Mouse (Mus musculus) left cerebral cortex, postnatal 36 days (tissue): ENCODE results near the gene Lmod2. TPM values are rescaled to one million over a fixed set of nuclear protein-coding genes. Genes with fewer than 3 reads are reported as not detected.

ENCODE experiments used
- DNase-seq, 2 experiments: peaks; one replicate each; pipeline ENCODE4 v3.0.0; 2021 to 2022; ENCODE audit warnings: low spot score in 2 of 2, mixed read lengths in 1 of 2
- intact Hi-C: fragments of 180-260 bp; cut with DNase I; formaldehyde crosslinking; loops from one replicate; pipeline ENCODE4 v1.15.1; 2025
- total RNA-seq, 2 experiments: library from RNA; stranded (reverse); gene quantifications; 2 replicates each; pipeline ENCODE4 v1.2.3; 2021

Lmod2 gene
- total RNA-seq, 2 experiments from 2014 or later, result not detected

DNA sequence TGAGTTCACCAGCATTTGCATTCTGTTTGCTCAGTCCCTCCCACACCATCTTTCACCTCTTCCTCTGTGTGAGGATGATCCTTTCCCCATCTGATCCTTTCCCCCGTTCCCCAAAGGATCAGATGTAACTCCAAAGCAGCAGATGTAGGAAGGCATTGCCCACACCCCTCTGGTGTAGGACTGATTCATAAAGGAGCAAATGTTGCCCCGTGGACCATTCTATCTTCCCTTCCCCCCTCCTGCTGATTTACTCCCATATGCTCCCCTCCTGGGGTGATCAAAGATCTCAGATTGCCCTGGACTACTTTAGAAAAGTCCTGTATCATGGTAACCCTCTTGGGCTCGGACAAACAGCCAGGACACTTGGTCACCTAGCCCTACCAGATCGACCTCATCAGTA, 3.2 kb downstream of the Lmod2 start:
- intact Hi-C loops, result no loop called here
- no peak for DNase-seq

DNA sequence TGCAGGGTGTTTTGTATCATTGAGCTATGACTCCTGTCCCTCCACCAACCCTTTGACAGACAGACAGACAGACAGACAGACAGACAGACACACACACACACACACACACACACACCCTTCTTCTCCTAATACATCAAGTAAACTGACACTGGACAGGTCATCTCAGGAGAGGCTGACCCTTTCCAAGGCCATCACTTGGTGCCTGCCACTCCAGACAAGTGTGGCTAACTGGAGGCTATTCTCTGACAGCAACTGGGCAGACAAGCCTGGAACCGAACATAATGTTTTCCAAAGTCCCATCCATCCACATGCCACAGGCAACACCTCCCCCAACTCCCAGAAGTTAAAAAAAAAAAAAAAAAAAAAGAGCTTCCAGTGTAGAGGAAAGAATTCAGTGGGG, 4.1 kb downstream of the Lmod2 start:
- intact Hi-C loops, result no loop called here
- no peak for DNase-seq

DNA sequence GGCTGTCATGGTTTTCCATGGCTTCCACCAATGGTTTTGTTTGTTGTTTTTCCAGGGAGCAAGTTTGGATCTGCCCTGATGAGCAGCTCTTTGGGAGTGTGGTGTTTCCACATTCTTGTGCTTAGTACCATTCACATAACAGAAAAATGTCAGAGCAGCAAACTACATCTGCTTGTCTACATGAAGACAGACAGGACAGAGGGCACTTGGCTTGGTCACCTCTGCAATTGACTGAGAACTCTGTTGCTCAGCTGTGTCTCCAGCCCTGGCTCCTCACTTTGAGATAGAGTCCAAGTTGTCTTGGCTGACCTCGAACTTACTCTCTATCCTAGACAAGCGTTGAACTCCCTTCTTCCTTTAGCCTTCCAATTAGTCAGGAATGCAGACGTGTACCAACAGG, 4.8 kb downstream of the Lmod2 start:
- DNase-seq, result no peak
- intact Hi-C loops, result no loop called here

DNA sequence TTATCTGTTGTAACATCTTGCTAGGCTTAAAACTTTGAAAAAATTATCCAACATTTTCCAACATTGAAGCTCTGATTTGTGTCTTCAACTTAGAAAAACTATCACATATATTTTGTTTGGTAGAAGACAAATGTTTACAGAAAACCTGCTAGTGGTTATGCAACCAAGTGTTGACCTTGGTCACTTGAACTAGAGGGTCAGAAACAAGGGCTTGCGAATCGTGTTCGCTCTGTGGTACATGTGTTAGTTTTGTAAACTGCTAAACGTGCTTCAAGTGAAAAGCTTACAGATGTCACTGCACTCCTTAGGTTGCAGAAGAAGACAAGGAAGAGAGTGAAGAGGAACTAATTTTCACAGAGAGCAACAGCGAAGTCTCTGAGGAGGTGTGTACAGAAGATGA, 5.4 kb downstream of the Lmod2 start:
- intact Hi-C loops, result no loop called here
- no peak for DNase-seq

DNA sequence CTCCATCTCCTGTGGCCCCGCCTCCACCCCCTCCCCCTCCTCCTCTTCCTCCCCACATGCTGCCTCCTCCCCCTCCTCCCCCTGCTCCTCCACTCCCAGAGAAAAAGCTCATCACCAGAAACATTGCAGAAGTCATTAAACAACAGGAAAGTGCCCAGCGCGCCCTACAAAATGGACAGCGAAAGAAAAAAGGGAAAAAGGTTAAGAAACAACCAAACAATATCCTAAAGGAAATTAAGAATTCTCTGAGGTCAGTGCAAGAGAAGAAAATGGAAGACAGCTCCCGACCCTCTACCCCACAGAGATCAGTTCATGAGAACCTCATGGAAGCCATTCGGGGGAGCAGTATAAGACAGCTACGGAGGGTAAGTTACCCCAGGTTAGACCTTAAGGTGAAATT, 6.7 kb downstream of the Lmod2 start:
- intact Hi-C loops, result no loop called here
- DNase-seq, result no peak

DNA sequence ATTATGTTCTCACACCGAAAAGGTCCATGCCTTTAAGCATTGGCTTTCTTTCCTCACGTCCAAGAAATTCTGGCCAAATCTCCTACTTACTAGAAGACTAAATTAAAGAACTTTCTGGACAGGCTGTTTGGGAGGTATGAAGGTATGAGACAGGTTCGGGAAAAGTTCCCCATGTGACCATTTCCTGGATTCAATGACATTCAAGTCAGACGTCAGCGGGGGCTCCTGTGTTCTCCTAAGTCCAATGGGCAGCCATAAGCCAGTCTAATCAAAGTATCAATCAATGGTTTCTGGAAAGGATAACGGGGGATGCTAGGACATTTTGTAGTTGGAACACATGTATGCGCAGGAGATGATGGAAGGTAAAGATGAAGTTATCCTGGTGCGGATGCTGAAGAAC, 8.1 kb downstream of the Lmod2 start:
- DNase-seq, result no peak
- intact Hi-C loops, result no loop called here

DNA sequence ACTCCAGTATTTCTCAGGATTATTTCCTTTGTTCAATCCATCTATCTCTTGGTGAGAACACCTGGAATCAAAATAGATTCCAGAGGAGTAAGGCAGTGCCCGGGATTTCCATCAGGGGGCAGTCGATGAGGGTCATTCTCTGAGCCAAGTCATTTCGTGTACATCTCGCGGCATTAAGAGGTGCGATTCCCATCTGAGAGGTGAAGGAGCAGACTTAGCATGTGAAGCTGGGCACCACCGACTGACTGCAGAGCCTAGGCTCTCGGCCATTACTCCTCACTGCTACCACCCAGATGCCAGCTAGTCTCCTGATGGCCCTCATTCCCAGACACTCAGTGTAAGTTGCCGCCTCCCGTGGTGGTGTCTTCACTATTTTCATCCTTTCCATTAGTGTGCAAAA, 8.9 kb downstream of the Lmod2 start:
- DNase-seq, result no peak
- intact Hi-C loops, result no loop called here

DNA sequence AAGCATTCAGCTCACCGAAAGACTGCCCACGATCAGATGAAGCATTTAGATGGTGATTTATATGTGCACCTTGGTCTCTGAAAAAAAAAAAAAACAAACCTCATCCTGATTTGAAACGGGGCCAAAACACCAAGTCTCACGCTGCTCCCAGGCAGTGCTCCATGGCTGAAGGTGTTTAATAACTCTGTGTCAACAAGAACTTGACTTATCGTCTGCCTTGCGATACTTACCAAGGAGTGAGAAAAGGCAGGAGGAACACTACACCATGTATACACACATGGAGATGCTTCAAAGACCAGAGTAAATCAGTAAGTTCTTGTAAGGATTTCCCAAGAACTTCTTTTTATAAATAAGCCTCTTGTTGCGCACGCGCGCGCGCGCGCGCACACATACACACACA, 10.0 kb downstream of the Lmod2 start:
- intact Hi-C loops, result no loop called here
- DNase-seq, result no peak

DNA sequence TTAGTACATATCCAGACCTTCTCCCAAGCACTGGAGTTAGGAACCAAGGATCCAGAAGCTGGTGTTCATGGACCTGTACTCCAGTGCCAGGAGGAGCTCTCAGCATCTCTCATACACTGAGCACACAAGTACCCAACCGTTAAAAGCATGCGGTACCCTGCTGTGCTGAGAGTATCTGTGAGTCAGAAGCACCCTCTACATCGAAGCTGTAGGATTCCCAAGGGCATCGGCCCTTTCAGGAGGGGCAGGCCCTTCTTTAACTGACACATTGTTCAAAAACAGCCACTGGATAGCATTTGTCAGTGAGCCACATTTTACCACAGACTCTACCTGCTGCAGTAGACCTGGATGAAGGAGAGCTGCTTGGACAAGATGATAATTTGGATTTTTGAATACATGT, 10.6 kb downstream of the Lmod2 start:
- no peak for DNase-seq
- intact Hi-C loops, result no loop called here

DNA sequence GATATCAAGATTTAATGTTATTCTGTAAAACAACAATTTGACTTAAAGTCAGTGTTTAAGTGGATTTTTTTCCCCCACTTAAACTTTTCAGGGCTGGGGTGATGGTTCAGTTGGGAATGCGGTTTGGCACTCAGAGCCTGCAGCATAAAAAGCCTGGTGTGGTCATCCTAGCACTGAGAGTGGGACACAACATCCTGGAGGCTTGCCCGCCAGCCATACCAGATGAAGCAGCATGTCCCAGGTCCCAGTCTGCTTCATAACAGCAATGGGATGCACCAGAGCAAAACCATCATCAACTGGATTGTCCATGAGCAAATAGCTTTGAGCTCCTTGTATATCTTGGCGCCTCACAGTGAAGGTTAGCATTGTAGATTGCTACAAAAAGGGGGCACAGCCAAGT, 11.1 kb downstream of the Lmod2 start:
- DNase-seq, result no peak
- intact Hi-C loops, result no loop called here

DNA sequence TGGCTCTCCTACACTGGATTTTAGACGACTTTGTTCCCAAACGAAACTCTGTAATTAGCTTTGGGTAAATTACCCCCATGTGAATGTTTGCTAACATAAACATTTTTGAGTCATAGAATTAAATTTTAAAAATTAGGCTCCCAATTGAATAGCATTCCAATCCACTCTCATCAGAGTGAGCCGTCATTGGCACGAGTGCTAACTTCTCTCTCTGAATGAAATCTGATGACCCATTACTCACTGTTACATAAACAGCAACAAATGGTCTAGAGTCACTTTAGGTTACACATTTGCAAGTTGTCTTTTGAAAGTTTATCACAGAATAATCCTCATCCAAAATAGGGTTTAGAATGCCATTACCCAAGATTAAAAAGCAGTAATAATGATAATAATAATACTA, 12.0 kb downstream of the Lmod2 start:
- DNase-seq, result no peak
- intact Hi-C loops, result no loop called here

DNA sequence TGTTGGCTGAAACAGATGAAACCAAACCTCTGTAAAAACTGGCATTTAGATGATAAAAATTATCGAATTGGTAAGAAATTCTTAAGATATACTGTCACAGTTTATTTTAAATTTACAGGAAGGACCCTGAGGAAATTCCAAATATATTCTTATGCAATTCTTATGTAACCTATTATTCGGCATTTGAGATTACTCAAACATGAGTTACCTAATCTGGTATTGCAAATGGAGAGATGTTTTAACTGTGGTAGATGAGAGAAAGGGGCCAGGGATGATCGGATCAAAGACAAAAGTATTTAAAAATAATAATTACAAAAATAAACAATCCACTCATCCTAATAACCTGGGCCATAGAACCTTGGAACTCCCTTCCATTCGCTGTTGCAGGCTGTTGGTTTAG, 12.8 kb downstream of the Lmod2 start:
- DNase-seq, result no peak
- intact Hi-C loops, result no loop called here

DNA sequence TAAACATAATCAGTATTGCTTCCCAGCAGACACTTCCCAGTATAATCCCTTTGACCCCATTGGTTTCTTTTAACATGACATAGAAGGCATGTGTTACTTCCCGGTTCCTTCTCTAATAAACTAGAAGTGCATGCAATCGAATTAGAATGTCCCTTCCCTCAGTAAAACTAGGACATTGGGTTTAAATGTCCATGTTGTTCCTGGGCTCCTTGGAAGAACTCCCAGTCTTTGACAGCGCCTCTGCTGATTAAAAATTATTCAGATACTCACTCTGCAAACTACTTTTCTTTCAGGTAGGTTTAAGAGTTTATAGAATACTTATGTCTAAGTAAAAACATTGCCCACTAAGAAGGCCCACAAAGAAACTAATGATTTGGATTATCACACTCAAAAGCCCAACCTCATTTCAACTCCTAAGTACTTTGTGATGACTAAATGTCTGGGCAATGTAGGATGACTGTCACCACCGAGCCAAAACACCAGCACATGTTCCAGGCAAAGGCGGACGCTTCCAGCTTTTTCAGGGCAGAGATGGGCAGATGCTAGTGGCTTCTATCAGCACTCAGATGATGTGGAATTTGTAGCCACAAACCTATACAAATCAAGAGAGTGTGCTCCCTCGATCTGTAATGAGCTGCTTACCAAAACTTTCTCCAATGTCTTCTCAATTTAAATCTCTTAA, 14.7 kb downstream of the Lmod2 start:
- intact Hi-C loops, result no loop called here
- no peak for DNase-seq

DNA sequence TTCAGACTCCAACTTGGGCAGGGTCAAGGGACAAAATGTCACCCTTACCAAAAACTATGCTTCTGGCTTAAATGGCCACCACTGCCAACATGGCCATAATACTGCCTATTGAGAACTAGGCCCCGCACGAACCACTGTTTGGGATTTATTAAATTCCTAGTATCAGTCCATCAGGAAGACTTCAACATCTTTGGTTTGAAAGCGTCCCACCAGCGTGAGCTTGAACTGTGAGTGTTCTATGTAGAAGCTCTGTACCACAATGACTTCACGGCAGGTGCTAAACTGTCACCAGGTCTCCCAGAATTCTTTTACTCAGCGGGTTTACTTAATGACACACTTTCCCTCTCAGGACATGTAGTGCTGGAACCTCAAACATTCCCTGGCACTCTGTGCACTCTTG, 15.8 kb downstream of the Lmod2 start:
- intact Hi-C loops, result no loop called here

DNA sequence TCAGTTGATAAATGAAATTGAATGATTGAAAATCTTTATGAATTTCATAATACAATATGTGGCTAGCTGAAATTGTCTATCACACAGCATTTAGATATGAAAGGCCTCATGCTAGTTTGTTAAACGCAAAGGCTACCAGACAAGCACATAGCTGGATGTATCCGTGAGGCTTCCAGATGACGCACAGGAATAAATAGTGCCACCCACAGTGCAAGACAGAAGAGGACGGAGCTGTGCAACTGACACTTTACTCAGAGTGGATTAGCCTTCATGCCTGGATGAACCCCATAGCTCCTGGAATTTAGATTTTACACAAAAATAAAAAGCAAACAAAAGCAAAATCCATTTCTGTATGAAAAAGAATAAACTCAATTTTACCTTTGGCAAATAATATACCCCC, 16.4 kb downstream of the Lmod2 start:
- intact Hi-C loops, result no loop called here
- DNase-seq, result peak in 1 of 2 experiments; percentile 20

More for the DNA sequence above, 15.8 kb downstream of the Lmod2 start:
- no peak for DNase-seq

DNA sequence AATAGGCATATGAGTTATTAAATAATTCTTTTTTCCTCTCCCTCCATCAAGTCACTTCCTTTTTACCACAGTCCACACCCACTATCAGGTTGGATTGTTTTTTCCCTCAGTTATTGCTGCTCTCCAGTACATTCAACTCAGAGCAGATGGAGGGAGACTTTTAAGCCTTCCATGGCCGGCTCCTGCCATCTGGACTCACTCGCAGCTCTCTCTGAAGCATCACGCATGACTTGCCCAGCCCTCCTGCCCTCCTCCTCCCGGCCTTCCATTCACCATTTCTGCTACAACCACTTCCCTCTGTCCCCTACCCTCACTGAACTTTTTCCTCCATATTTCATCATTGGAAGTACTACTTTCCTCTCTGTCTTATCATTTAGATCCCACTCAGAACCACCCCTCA, 19.2 kb downstream of the Lmod2 start:
- intact Hi-C loops, result no loop called here
- DNase-seq, result no peak

DNA sequence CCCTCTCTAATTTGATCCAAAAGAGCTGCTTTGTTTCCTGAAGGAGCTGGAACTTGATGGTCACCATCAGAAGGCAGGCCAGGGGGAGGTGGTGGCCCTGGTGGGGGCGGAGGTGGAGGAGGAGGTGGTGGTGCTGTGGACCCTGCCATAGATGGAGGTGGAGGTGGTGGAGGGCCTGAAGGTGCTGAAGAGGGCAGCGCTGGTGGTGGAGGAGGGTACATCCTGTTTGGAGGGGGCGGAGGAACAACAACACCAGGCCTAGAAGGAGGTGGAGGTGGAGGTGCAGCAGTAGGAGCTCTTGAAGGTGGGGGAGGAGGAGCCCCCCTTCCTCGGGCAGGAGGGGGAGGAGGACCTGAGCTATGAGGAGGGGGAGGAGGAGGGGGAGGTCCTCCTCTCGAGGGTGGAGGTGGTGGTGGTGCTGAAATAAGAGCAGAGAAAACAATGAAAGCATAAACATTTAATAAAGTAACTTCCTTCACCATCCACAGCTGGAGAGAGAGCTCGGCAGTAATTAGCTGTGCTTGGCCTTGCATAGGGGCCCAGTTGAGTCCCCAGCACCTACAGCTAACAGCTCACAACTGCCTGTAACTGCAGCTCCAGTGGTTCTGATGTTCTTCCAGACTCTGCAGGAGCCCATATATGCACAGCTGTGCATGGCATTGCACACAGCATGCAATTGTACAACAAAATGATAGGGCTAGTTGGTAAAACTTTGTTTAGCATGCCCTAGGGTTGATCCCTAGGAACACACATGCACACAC, 21.9 kb downstream of the Lmod2 start:
- no peak for DNase-seq
- intact Hi-C loops, result no loop called here

DNA sequence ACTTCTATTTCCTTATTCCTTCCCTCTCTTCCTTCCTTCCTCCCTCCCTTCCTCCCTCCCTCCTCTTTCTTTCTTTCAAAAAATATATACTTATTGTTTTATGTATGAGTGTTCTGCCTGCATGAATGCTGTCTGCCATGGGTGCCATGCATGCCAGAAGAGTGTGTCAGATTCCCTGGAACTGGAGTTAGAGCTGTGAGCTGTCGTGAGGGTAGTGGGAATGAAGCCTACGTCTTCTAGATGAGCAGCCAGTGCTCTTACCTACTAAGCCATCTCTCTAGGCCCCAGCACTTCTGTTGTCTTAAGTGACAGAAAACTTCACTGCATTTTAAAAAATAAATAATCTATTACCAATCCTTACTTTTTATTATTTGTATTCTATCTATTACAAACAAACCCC, 23.4 kb downstream of the Lmod2 start:
- intact Hi-C loops, result no loop called here
- no peak for DNase-seq

DNA sequence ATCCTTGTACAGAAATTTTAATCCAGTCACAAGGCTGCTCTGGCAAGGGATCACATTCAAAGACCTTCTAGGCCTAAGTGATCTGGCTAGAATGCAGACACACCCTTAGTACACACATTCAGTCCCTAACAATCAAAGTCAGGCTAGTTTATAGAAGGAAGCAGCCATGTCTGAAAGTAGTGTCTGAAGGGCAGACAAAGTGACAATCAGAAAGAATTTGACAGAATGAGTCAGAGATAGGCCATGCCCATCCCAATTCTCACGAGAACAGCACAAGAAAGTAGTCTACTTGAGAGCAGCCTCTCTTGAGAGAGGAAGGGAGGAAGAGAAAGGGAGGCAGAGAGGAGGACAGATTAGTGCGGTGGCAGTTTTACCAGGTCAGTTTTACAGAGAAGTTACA, 24.5 kb downstream of the Lmod2 start:
- intact Hi-C loops, result no loop called here
- DNase-seq, result no peak

DNA sequence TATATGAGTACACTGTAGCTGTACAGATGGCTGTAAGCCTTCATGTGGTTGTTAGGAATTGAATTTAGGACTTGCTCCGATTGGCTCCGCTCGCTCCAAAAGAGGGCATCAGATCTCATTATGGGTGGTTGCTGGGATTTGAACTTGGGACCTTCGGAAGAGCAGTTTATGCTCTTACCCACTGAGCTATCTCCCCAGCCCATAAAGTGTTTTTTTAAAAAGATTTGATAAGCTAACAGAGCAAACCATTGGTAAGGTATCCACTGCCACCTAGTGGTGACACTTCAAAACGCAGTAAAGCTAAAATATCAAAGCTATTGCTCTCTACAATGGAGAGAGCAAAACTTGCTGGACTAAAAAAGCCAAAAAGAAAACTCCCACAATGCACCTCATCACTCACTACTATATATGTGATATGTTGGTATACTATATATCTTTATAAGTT, 30.0 kb downstream of the Lmod2 start:
- intact Hi-C loops, result loop anchor here (1.0 to 5.0 kb wide), 2 partner anchors 35 to 97 kb away; no protein-coding TSS in a partner anchor
- DNase-seq, result no peak

DNA sequence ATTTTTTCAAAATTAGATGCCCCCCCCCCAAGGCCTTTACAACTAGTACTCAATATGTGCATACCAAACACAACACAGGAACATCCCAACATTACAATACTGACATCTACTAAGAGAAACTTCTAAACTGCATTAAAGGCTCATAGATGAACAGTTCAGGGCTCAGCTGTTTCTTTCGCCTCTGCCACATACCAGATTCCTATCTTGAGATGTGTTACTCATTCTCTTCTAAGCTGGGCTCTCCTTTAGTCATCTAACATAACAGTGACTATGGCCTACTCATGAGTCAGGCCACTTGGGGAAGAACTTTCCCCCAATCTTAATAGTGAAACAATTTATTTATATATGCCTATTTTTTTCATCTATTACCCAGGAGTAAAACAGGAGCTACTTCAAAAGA, 30.9 kb downstream of the Lmod2 start:
- intact Hi-C loops, result loop anchor here (5.0 kb wide), 1 partner anchor 34 kb away; no protein-coding TSS in a partner anchor
- no peak for DNase-seq
